Mouse (Mus musculus): ENCODE measurements around the gene Amy2a4. TPM values are rescaled to one million over a fixed set of nuclear protein-coding genes. Genes with fewer than 3 reads are reported as not detected.
"Not testable (repeated sequence)": the region's sequence is repeated elsewhere in the genome, so short reads cannot be mapped to it uniquely, and the experiment has no call there.

Amy2a4 gene
- 4.4 and 7.0 TPM in 2 replicates for polyA plus RNA-seq (2015; fragmentation: Nextera tagmentation; extraction: Ambion mirVana)

DNA sequence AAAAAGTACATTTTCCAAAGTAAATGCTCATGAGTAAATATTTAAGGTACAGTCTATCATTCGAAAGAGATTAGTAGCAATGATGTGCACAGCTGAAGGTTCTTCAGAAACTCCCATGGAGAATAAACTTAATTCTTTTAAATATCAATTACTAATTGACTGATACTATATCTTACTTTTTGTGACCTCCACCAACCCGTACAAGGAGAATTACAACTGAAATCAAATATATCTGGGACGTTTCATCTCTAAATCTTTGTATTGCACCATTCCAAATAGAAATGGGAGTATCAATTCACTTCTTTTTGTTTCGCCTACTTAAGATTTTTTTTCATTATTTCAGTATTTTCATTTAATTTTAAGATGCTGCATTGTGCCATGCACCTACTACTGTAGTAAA is at the start of gene Amy2a4:
Gene Amy2a4 (minus strand): TSS at position 101 of the 400 bp plus-strand sequence.
- not testable (repeated sequence) for H3K9ac ChIP-seq (ENCODE audit: low read length); H3K4me1 ChIP-seq (replicated peaks; ENCODE audit: control insufficient read depth, insufficient read depth); H3K4me2 ChIP-seq (replicated peaks; ENCODE audit: low read depth); DNase-seq (ENCODE audit: low spot score); H3K27me3 ChIP-seq (ENCODE audit: control insufficient read depth, insufficient read depth, low read length); H3K36me3 ChIP-seq (ENCODE audit: control insufficient read depth, insufficient read depth, low read length); H3K4me3 ChIP-seq (ENCODE audit: low read depth, low read length); H3K9me3 ChIP-seq (ENCODE audit: control insufficient read depth, low read length); ATAC-seq (ENCODE audit: low FRiP score, low TSS enrichment); H3K27ac ChIP-seq (replicated peaks)
- no CpG with 5 or more reads among the region's 4 CpGs for WGBS

DNA sequence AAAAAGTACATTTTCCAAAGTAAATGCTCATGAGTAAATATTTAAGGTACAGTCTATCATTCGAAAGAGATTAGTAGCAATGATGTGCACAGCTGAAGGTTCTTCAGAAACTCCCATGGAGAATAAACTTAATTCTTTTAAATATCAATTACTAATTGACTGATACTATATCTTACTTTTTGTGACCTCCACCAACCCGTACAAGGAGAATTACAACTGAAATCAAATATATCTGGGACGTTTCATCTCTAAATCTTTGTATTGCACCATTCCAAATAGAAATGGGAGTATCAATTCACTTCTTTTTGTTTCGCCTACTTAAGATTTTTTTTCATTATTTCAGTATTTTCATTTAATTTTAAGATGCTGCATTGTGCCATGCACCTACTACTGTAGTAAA is 32.7 kb upstream of the Amy2a4 start, which contains the start of gene Amy2a3:
Gene Amy2a3 (minus strand): TSS at position 101 of the 400 bp plus-strand sequence.
- H3K27me3 ChIP-seq (ENCODE audit: control insufficient read depth, insufficient read depth, low read length); H3K4me2 ChIP-seq (replicated peaks; ENCODE audit: low read depth); H3K9me3 ChIP-seq (ENCODE audit: control insufficient read depth, low read length); DNase-seq (ENCODE audit: low spot score); ATAC-seq (ENCODE audit: low FRiP score, low TSS enrichment); H3K9ac ChIP-seq (ENCODE audit: low read length); H3K27ac ChIP-seq (replicated peaks); H3K36me3 ChIP-seq (ENCODE audit: control insufficient read depth, insufficient read depth, low read length); H3K4me3 ChIP-seq (ENCODE audit: low read depth, low read length); H3K4me1 ChIP-seq (replicated peaks; ENCODE audit: control insufficient read depth, insufficient read depth): not testable (repeated sequence)
- no CpG with 5 or more reads among the region's 4 CpGs for WGBS

DNA sequence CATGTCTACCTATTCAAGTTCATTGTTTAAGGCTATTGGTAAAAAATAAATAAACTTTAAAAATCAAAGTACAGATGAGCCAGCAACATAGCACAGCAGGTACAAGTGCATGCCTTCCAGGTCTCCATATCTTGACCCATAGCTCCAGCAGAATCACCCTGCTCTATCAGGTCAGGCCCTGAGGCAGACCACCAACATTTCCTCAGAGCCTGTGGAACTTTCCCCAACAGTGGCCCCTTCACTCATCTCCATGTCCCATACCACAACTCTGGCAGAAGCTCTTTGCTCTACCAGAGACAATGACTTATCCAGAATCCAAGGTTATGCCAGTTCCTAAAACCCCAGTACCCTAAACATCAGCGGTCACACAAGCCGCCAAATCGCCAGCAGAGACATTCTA is 21.7 kb upstream of the Amy2a4 start:
- not testable (repeated sequence) for H3K4me3 ChIP-seq (ENCODE audit: low read depth, low read length); ATAC-seq (ENCODE audit: low FRiP score, low TSS enrichment); H3K27ac ChIP-seq (replicated peaks); H3K9me3 ChIP-seq (ENCODE audit: control insufficient read depth, low read length); DNase-seq (ENCODE audit: low spot score); H3K4me2 ChIP-seq (replicated peaks; ENCODE audit: low read depth); H3K36me3 ChIP-seq (ENCODE audit: control insufficient read depth, insufficient read depth, low read length); H3K4me1 ChIP-seq (replicated peaks; ENCODE audit: control insufficient read depth, insufficient read depth); H3K27me3 ChIP-seq (ENCODE audit: control insufficient read depth, insufficient read depth, low read length); H3K9ac ChIP-seq (ENCODE audit: low read length)
- no CpG with 5 or more reads among the region's 3 CpGs for WGBS

DNA sequence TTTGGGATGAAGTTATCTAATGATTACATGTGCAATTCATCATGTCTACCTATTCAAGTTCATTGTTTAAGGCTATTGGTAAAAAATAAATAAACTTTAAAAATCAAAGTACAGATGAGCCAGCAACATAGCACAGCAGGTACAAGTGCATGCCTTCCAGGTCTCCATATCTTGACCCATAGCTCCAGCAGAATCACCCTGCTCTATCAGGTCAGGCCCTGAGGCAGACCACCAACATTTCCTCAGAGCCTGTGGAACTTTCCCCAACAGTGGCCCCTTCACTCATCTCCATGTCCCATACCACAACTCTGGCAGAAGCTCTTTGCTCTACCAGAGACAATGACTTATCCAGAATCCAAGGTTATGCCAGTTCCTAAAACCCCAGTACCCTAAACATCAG is 11.0 kb downstream of the Amy2a4 start:
- DNase-seq (ENCODE audit: low spot score); H3K27ac ChIP-seq (replicated peaks); H3K36me3 ChIP-seq (ENCODE audit: control insufficient read depth, insufficient read depth, low read length); ATAC-seq (ENCODE audit: low FRiP score, low TSS enrichment); H3K9me3 ChIP-seq (ENCODE audit: control insufficient read depth, low read length); H3K27me3 ChIP-seq (ENCODE audit: control insufficient read depth, insufficient read depth, low read length); H3K4me3 ChIP-seq (ENCODE audit: low read depth, low read length); H3K4me2 ChIP-seq (replicated peaks; ENCODE audit: low read depth); H3K9ac ChIP-seq (ENCODE audit: low read length); H3K4me1 ChIP-seq (replicated peaks; ENCODE audit: control insufficient read depth, insufficient read depth): not testable (repeated sequence)

DNA sequence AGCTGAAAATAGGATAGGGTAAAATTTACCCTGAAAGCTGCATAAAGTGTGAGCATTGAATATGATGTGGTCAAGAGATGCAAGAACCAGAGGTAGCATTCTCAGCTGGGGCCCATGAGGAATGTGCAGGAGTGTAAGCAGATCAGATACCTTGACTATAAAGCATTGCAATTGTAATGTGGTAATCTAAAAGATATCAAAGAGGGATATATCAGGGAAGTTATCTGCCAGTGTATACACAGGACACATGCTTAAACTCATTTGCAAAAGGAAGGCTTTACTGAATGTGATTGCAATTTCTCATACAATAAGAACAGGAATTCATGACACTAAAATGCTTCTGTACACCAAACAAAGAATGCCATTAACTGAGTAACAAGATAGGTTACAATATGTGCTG is 11.7 kb downstream of the Amy2a4 start:
- ATAC-seq (ENCODE audit: low FRiP score, low TSS enrichment); H3K27me3 ChIP-seq (ENCODE audit: control insufficient read depth, insufficient read depth, low read length); DNase-seq (ENCODE audit: low spot score); H3K9ac ChIP-seq (ENCODE audit: low read length); H3K4me3 ChIP-seq (ENCODE audit: low read depth, low read length); H3K4me2 ChIP-seq (replicated peaks; ENCODE audit: low read depth); H3K4me1 ChIP-seq (replicated peaks; ENCODE audit: control insufficient read depth, insufficient read depth); H3K9me3 ChIP-seq (ENCODE audit: control insufficient read depth, low read length); H3K36me3 ChIP-seq (ENCODE audit: control insufficient read depth, insufficient read depth, low read length); H3K27ac ChIP-seq (replicated peaks): not testable (repeated sequence)

DNA sequence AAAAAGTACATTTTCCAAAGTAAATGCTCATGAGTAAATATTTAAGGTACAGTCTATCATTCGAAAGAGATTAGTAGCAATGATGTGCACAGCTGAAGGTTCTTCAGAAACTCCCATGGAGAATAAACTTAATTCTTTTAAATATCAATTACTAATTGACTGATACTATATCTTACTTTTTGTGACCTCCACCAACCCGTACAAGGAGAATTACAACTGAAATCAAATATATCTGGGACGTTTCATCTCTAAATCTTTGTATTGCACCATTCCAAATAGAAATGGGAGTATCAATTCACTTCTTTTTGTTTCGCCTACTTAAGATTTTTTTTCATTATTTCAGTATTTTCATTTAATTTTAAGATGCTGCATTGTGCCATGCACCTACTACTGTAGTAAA is 32.5 kb downstream of the Amy2a4 start, which contains the start of gene Amy2a5:
Gene Amy2a5 (minus strand): TSS at position 101 of the 400 bp plus-strand sequence.
- not testable (repeated sequence) for H3K4me1 ChIP-seq (replicated peaks; ENCODE audit: control insufficient read depth, insufficient read depth); ATAC-seq (ENCODE audit: low FRiP score, low TSS enrichment); H3K4me2 ChIP-seq (replicated peaks; ENCODE audit: low read depth); H3K27me3 ChIP-seq (ENCODE audit: control insufficient read depth, insufficient read depth, low read length); H3K36me3 ChIP-seq (ENCODE audit: control insufficient read depth, insufficient read depth, low read length); H3K4me3 ChIP-seq (ENCODE audit: low read depth, low read length); H3K27ac ChIP-seq (replicated peaks); H3K9me3 ChIP-seq (ENCODE audit: control insufficient read depth, low read length); H3K9ac ChIP-seq (ENCODE audit: low read length); DNase-seq (ENCODE audit: low spot score)
- WGBS: no CpG with 5 or more reads among the region's 4 CpGs

Other genes starting within 250 kb of the Amy2a4 start
- gene Amy2a5, start 32.6 kb downstream of the Amy2a4 start, polyA plus RNA-seq (2015; fragmentation: Nextera tagmentation; extraction: Ambion mirVana): 0.41 and 0.57 TPM in 2 replicates
- 4.4 and 7.0 TPM in 2 replicates for gene Amy2a3, start 32.6 kb upstream of the Amy2a4 start, polyA plus RNA-seq (2015; fragmentation: Nextera tagmentation; extraction: Ambion mirVana)
- gene Amy2a2, start 65.2 kb upstream of the Amy2a4 start, polyA plus RNA-seq (2015; fragmentation: Nextera tagmentation; extraction: Ambion mirVana): 4.4 and 7.0 TPM in 2 replicates
- gene Amy2a1, start 241.0 kb upstream of the Amy2a4 start, polyA plus RNA-seq (2015; fragmentation: Nextera tagmentation; extraction: Ambion mirVana): 3.9 TPM in 1 of 2 replicates, not detected in the other